In genomic region chr3:30455902-30456301, GRCm38 (mm10) we compare ENCODE assay signal across 25 mouse cellular contexts.
DNase-seq lines count a peak whose midpoint lies in the region; ATAC-seq and TF ChIP-seq lines count a peak whose summit lies in the region.
"Had no signal": no experiment of that assay in that cellular context is flagged by ENCODE, and none has a peak within 500 bp of the region (broad histone marks: within the 10 kb centered on the region; RNA-seq: fewer than 3 reads in every experiment).

No protein-coding gene starts in this region.

- no peaks in the 10 kb centered on the region for H3K27me3 ChIP-seq in lung, postnatal 0 days (replicated peaks; ENCODE audit: insufficient read depth, low read length)
- no peaks in the 10 kb centered on the region for H3K27me3 ChIP-seq in kidney, adult 2 months (replicated peaks; ENCODE audit: control insufficient read depth, insufficient read depth, low read length)
- H3K27me3 ChIP-seq: forebrain, embryonic 13.5 days; heart, embryonic 13.5 days; hindbrain, embryonic 15.5 days; intestine, embryonic 15.5 days had no signal

- H3K27ac ChIP-seq in lung, postnatal 0 days (ENCODE audit: low read length): 0 out of 2 replicates have a peak overlapping the region, but pooled peaks have one; percentile 20
- no peak overlapping the region for H3K27ac ChIP-seq in kidney, adult 2 months (ENCODE audit: insufficient read depth, low read depth, low read length)
- H3K27ac ChIP-seq: forebrain, embryonic 10.5 days; forebrain, embryonic 13.5 days; heart, embryonic 10.5 days; heart, embryonic 13.5 days; hindbrain, embryonic 12.5 days; hindbrain, embryonic 15.5 days; intestine, embryonic 15.5 days had no signal

- no peak for TF ChIP-seq CTCF in lung, postnatal 0 days (IDR thresholded peaks at IDR 0.05)
- TF ChIP-seq CTCF in kidney, adult 2 months (conservative IDR thresholded peaks at IDR 0.05; ENCODE audit: insufficient read depth, insufficient read length, low read depth, low read length): no peak

- no peaks in the 10 kb centered on the region for H3K36me3 ChIP-seq in lung, postnatal 0 days (ENCODE audit: insufficient read depth, low read length)
- H3K36me3 ChIP-seq in kidney, adult 2 months (ENCODE audit: control insufficient read depth, insufficient read depth, low read length): no peaks in the 10 kb centered on the region
- H3K36me3 ChIP-seq: forebrain, embryonic 10.5 days; heart, embryonic 10.5 days; heart, embryonic 13.5 days; hindbrain, embryonic 12.5 days; hindbrain, embryonic 15.5 days; intestine, embryonic 15.5 days had no signal

- no peak for TF ChIP-seq POLR2A in kidney, adult 2 months (IDR thresholded peaks at IDR 0.05; ENCODE audit: low read depth, low read length)

- H3K4me1 ChIP-seq in lung, postnatal 0 days (ENCODE audit: insufficient read depth, low read depth, low read length): peaks cover 6% of the 10 kb centered on the region; the same call in 1 of the 2 replicates
- no peaks in the 10 kb centered on the region for H3K4me1 ChIP-seq in kidney, adult 2 months (ENCODE audit: control insufficient read depth, insufficient read depth, low read length)
- H3K4me1 ChIP-seq: intestine, embryonic 15.5 days had no signal

- WGBS in lung, postnatal 0 days: 35% methylated on average over 8 of the region's 8 CpGs
- WGBS in kidney, adult 2 months: 75% methylated on average over 8 of the region's 8 CpGs

- H3K4me2 ChIP-seq in lung, postnatal 0 days (replicated peaks; ENCODE audit: low read depth, low read length): no peak overlapping the region
- H3K4me2 ChIP-seq: forebrain, embryonic 13.5 days; heart, embryonic 13.5 days; hindbrain, embryonic 12.5 days; hindbrain, embryonic 15.5 days; intestine, embryonic 15.5 days had no signal

- TF ChIP-seq EP300 in lung, postnatal 0 days (IDR thresholded peaks at IDR 0.05): no peak

- H3K9ac ChIP-seq in lung, postnatal 0 days (replicated peaks; ENCODE audit: low read depth): no peak overlapping the region
- H3K9ac ChIP-seq: forebrain, embryonic 13.5 days; heart, embryonic 13.5 days; hindbrain, embryonic 12.5 days; hindbrain, embryonic 15.5 days; intestine, embryonic 15.5 days had no signal

- ATAC-seq in lung, postnatal 0 days: no peak
- peak; percentile 83 for ATAC-seq in common myeloid progenitor, adult 5-6 weeks (replicated peaks; ENCODE audit: low read depth, poor library complexity, severe bottlenecking)
- ATAC-seq in hematopoietic stem cell, adult 5-6 weeks (replicated peaks in 1 of 2; ENCODE audit: insufficient read depth in 1 of 2, low FRiP score in 2 of 2, low TSS enrichment in 1 of 2, low read depth in 1 of 2, poor library complexity in 2 of 2, severe bottlenecking in 2 of 2): peak; percentile 81 to 91
- ATAC-seq: activated CD4-positive, CD25-positive, alpha-beta regulatory T cell, adult 4 months; forebrain, embryonic 13.5 days; forebrain, embryonic 16.5 days; intestine, embryonic 15.5 days had no signal

- DNase-seq in lung, postnatal 0 days (ENCODE audit: low spot score): peak; percentile 46
- no peak for DNase-seq in lung, postnatal 10 days
- no peak for DNase-seq in adrenal gland, adult 2 months
- DNase-seq in kidney, adult 2 months: no peak
- DNase-seq: adrenal gland, postnatal 14 days; cerebellum, adult 11 months; cerebellum, adult 8-10 months; cerebellum, postnatal 10 days; cerebellum, postnatal 36 days; gastrocnemius, postnatal 10 days; gastrocnemius, postnatal 36 days; heart, adult 18-20 months; heart, postnatal 14 days; heart, postnatal 4 days had no signal

- H3K9me3 ChIP-seq in lung, postnatal 0 days (ENCODE audit: low read length): no peaks in the 10 kb centered on the region
- H3K9me3 ChIP-seq: forebrain, embryonic 10.5 days; forebrain, embryonic 13.5 days; heart, embryonic 10.5 days; heart, embryonic 13.5 days; hindbrain, embryonic 12.5 days; hindbrain, embryonic 15.5 days; intestine, embryonic 15.5 days had no signal

- H3K4me3 ChIP-seq in lung, postnatal 0 days (ENCODE audit: low read depth, low read length): no peak overlapping the region
- H3K4me3 ChIP-seq in kidney, adult 2 months (ENCODE audit: insufficient read depth, low read depth, low read length): no peak overlapping the region
- H3K4me3 ChIP-seq: forebrain, embryonic 10.5 days; forebrain, embryonic 13.5 days; heart, embryonic 10.5 days; heart, embryonic 13.5 days; hindbrain, embryonic 12.5 days; hindbrain, embryonic 15.5 days; intestine, embryonic 15.5 days had no signal
